Mouse (Mus musculus) ES-Bruce4 (cell line): ENCODE results near the gene Lrrc15. TPM values are rescaled to one million over a fixed set of nuclear protein-coding genes. Genes with fewer than 3 reads are reported as not detected.
A peak's percentile ranks its signal among the peaks of the same experiment; 100 is the strongest.

Experiments used
- H3K27ac ChIP-seq: 2 replicates; pipeline ENCODE4 v1.5.1; 2012; ENCODE audit warnings: low read length, inconsistent platforms; ENCODE audit not compliant: insufficient read depth
- H3K27me3 ChIP-seq: 2 replicates; pipeline ENCODE4 v1.6.1; 2012; ENCODE audit warnings: mild to moderate bottlenecking, low read length, inconsistent platforms; ENCODE audit not compliant: control insufficient read depth, poor library complexity, insufficient read depth, severe bottlenecking
- H3K36me3 ChIP-seq: 2 replicates; pipeline ENCODE4 v1.6.1; 2012; ENCODE audit warnings: inconsistent platforms, mild to moderate bottlenecking, low read length, moderate library complexity; ENCODE audit not compliant: control insufficient read depth, poor library complexity, insufficient read depth, severe bottlenecking
- H3K4me1 ChIP-seq: one replicate; pipeline ENCODE4 v1.8.1; 2011; ENCODE audit warnings: low read length; ENCODE audit not compliant: control insufficient read depth, insufficient read depth
- H3K4me3 ChIP-seq: 2 replicates; pipeline ENCODE4 v1.5.1; 2011; ENCODE audit warnings: low read depth, mild to moderate bottlenecking, low read length
- H3K9ac ChIP-seq: 2 replicates; pipeline ENCODE4 v1.6.1; 2012; ENCODE audit warnings: low read depth, mild to moderate bottlenecking, inconsistent platforms; ENCODE audit not compliant: poor library complexity, severe bottlenecking
- H3K9me3 ChIP-seq: replicated peaks from 2 replicates; pipeline ENCODE4 v1.6.1; 2012; ENCODE audit warnings: mild to moderate bottlenecking, low read length, inconsistent platforms; ENCODE audit not compliant: control insufficient read depth, poor library complexity, insufficient read depth, severe bottlenecking
- CTCF ChIP-seq: IDR thresholded peaks from one replicate; pipeline ENCODE4 v1.8.1; 2011; ENCODE audit warnings: low read depth, low read length
- EP300 ChIP-seq: IDR thresholded peaks from 2 replicates; pipeline ENCODE4 v1.6.1; 2011; ENCODE audit warnings: low read depth, low read length; ENCODE audit not compliant: insufficient read depth
- POLR2A ChIP-seq: IDR thresholded peaks from one replicate; pipeline ENCODE4 v1.8.1; 2011; ENCODE audit warnings: low read length; ENCODE audit not compliant: insufficient read depth
- polyA plus RNA-seq: library from polyadenylated mRNA; stranded (reverse); fragments of >200 nt; gene quantifications from 2 replicates; pipeline ENCODE4 v1.2.4, GENCODE M21; 2011; ENCODE audit warnings: low read depth; ENCODE audit not compliant: missing spikeins, insufficient read depth, insufficient read length

Lrrc15 gene
- polyA plus RNA-seq, 1 experiment: 2.1 TPM

DNA sequence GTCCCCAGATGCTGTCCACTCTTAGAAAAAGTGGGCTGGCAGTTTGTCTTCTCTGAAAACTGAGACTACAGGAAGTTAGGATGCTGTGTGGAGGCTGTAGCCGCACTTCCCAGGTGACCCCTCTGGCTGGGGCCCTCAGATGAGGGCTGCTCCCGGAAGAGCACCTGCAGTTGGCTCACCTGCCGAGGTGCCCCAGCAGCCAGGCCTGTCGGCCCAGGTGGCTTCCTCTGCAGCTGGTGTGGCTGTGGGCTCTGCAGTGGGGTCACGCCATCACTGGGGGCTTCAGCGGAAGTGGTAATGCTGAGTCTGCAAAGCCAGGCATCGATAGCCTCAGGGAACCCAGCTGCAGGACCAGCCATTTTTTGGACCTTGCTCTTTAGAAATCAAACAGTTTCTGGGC, 28.0 kb downstream of the Lrrc15 start:
- Histone ChIP-seq H3K36me3 (no peaks in the 10 kb centered on the region), H3K27me3 (no peaks in the 10 kb centered on the region), H3K4me3 (no peak overlapping the region), H3K4me1 (peaks cover 2% of the 10 kb centered on the region), H3K9ac (no peak overlapping the region), H3K27ac (no peak overlapping the region), H3K9me3 (no peaks in the 10 kb centered on the region)
- TF ChIP-seq POLR2A (no peak), EP300 (no peak), CTCF (no peak)

DNA sequence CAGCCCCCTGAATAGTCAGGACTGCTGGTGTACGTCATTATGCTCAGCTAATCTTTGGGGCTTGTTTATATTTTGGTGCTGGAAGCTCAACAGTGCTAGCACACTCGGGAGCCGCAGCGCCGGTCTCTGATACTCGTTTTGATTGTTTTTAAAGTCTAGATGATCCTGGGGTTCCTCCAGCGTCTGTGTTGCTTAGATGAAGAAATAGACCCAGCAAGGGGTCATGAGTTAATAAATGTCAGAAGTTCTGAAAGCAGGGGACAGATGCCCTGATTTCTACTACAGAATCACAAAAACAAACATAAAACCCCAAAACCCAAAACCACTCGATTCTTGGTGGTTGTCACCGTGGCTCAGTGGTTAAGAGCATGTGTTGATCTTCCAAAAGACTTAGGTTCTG, 29.2 kb downstream of the Lrrc15 start:
- H3K9me3 ChIP-seq: no peaks in the 10 kb centered on the region
- H3K27me3 ChIP-seq: no peaks in the 10 kb centered on the region
- TF ChIP-seq EP300 (no peak), POLR2A (no peak), CTCF (no peak)
- H3K9ac ChIP-seq: no peak overlapping the region
- H3K36me3 ChIP-seq: no peaks in the 10 kb centered on the region
- peaks cover 2% of the 10 kb centered on the region for H3K4me1 ChIP-seq
- no peak overlapping the region for H3K4me3 ChIP-seq
- H3K27ac ChIP-seq: no peak overlapping the region

DNA sequence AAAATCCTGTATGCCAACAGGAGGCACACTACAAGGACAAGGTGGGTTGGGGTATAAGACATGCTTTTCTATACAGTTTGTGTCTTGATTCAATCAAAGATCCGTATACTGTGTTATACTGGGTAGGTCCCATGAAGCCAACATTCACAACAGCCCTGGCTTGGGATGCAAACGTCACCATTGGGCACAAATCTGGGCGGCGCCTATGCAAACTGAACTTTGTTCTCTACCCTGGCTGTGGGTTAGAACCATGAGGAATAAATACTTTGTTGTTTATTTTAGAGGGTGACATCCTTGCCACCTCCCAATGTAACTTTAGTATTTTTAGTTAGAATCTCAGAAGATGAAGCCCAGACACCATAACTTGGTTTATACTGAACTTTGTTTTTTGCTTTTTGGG, 29.7 kb downstream of the Lrrc15 start:
- Histone ChIP-seq H3K27me3 (no peaks in the 10 kb centered on the region), H3K4me3 (no peak overlapping the region), H3K9ac (no peak overlapping the region), H3K9me3 (no peaks in the 10 kb centered on the region), H3K36me3 (no peaks in the 10 kb centered on the region), H3K27ac (no peak overlapping the region), H3K4me1 (peaks cover 1% of the 10 kb centered on the region)
- TF ChIP-seq POLR2A (no peak), EP300 (no peak), CTCF (no peak)

DNA sequence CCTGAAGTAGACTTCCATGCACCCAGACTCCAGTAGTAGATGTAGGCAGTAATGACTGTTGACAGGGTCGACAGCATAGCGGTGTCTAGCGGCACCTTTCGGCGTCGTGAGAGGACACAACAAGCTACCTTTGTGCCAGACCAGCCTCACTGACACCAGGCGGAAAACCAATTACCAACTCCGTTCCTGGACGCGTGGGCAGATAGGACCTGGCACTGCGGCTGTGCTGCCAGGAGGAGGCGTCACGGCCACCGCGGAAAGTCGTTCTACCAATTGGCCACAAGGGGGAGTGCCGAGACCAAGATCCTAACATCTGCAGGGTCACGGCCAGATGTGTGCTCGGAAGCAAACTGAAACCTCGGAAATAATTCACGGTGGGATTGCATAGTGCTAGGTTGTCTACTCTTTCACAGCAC, 31.0 kb downstream of the Lrrc15 start:
- no peaks in the 10 kb centered on the region for H3K36me3 ChIP-seq
- H3K9ac ChIP-seq: no peak overlapping the region
- peak overlapping the region; percentile 11; the same call in 1 of the 2 replicates for H3K4me3 ChIP-seq

DNA sequence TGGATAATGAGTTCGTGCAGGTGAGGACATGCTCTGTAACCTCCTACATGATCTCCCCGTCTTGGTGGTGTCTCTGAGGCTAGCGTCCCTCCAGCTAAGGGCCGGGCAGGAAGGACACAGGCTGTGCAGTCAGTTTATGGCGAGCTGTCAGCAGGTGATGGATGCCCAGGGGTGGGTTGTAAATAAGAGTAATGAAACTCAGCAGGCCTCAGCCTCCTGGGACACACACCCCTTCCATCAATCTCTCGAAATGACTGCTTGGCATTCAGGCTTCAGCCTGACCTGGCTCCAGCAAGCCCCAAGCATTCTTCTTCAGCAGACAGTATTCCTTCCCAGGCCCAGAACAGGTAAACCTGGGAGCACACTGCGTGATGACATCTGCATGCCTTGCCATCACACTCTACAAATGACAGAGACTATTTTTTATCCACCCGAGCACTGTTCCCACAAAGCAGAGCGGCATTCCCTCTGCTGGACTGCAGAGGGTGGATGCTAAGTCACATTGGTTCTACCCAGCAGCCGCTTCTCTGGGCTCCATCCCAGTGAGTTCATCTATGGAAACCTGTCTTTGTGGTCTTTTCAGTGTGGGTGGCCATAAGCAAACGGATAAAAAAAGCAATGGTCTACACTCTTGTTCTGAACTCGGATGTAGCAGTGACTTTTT, 38.9 kb downstream of the Lrrc15 start:
- H3K4me1 ChIP-seq: no peaks in the 10 kb centered on the region
- TF ChIP-seq POLR2A (no peak), CTCF (no peak), EP300 (no peak)
- no peak overlapping the region for H3K27ac ChIP-seq
- H3K27me3 ChIP-seq: no peaks in the 10 kb centered on the region
- H3K9ac ChIP-seq: no peak overlapping the region
- no peaks in the 10 kb centered on the region for H3K9me3 ChIP-seq
- H3K4me3 ChIP-seq: no peak overlapping the region
- no peaks in the 10 kb centered on the region for H3K36me3 ChIP-seq

More for the DNA sequence above, 31.0 kb downstream of the Lrrc15 start:
- no peaks in the 10 kb centered on the region for H3K4me1 ChIP-seq
- H3K27ac ChIP-seq: no peak overlapping the region
- no peaks in the 10 kb centered on the region for H3K9me3 ChIP-seq
- TF ChIP-seq POLR2A (no peak), EP300 (peak; percentile 53; the same call in 1 of the 2 replicates), CTCF (peak; percentile 99)
- H3K27me3 ChIP-seq: no peaks in the 10 kb centered on the region

DNA sequence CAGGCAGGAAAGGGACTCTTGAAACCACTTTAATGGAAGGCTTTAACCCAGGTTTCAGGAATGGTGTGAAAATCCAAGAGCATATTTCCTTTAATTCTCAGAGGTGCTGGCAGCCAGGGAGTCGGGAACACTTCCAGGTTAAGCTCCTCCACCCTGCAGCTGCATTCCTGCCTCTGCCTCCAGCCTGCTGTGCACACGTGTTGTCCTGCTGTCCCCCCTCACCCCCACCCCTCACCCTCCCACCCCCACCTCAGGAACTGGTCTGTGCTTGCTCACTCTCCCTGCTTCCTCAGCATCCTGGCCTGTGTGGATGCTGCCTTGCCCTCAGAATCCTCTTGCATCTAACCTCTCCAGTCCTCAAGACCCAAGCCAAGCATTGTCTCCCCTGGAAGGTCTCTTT, 41.4 kb downstream of the Lrrc15 start:
- H3K27me3 ChIP-seq: no peaks in the 10 kb centered on the region
- H3K4me3 ChIP-seq: no peak overlapping the region
- no peak overlapping the region for H3K27ac ChIP-seq
- H3K9me3 ChIP-seq: no peaks in the 10 kb centered on the region
- H3K9ac ChIP-seq: no peak overlapping the region
- H3K4me1 ChIP-seq: no peaks in the 10 kb centered on the region
- no peaks in the 10 kb centered on the region for H3K36me3 ChIP-seq
- TF ChIP-seq POLR2A (no peak), EP300 (no peak), CTCF (no peak)
